Mouse (Mus musculus) embryonic fibroblast, embryonic 13.5 days (primary cell): ENCODE measurements around the gene Ppp1r9a.

Source experiments
- CTCF ChIP-seq: IDR thresholded peaks from 2 replicates; pipeline ENCODE4 v1.5.1; 2011; ENCODE audit warnings: mild to moderate bottlenecking, control low read depth, low read length, moderate library complexity, borderline replicate concordance; ENCODE audit not compliant: insufficient read depth
- POLR2A ChIP-seq: IDR thresholded peaks from 2 replicates; pipeline ENCODE4 v1.6.1; 2011; ENCODE audit warnings: low read depth, mild to moderate bottlenecking, control low read depth, low read length, moderate library complexity

DNA sequence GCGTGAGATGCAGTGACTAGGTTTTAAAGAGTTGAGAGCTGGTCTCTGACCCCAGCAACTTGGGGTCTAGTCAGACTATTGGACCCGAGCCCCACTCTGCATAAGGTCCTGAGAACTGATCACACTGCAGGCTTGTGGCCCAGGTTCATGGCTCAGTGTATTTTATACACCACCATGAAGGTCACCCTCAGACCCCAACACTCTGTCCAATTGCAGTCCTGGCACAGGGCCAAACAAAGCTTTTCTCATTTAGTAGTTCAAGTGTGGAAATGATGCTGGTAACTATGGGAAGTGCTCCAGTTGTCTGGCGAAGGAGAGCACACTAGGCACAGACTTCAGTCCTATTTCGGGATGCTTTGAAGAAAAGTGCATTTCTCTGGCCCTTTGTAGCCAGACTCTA is 134.5 kb downstream of the Ppp1r9a start:
- TF ChIP-seq CTCF (no peak), POLR2A (no peak)
